Comparison of ENCODE assay signal across 25 mouse cellular contexts in the genomic region with DNA sequence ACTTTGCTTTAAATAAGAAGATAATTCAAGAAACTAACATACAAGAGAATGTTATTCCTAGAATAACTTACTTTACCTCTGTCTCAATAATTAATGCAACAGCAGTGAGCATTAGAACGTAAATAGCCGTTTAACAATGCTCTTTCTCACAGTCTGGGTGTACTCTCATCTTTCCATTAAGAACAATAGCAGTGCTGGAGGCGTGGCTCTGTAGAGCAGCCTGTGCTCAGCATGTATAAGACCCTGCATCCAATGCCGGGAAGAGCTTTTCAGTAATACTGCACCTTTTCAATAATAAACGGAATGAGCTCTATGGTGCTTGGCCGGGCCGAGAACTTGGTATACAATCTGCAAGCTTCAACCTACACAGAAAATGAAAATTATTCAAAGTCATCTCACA. TPM values are rescaled to one million over a fixed set of nuclear protein-coding genes. Genes with fewer than 3 reads are reported as not detected.
DNase-seq lines count a peak whose midpoint lies in the region; ATAC-seq and TF ChIP-seq lines count a peak whose summit lies in the region.
"Had no signal": no experiment of that assay in that cellular context is flagged by ENCODE, and none has a peak within 500 bp of the region (broad histone marks: within the 10 kb centered on the region; RNA-seq: fewer than 3 reads in every experiment).

No protein-coding gene starts in this region.

- no peak for TF ChIP-seq CTCF in brain, embryonic 14.5 days (IDR thresholded peaks at IDR 0.05; ENCODE audit: borderline replicate concordance, extremely low read depth, insufficient read depth, insufficient read length)
- no peak for TF ChIP-seq CTCF in hindbrain, postnatal 0 days (IDR thresholded peaks at IDR 0.05; ENCODE audit: low read depth)

- no peaks in the 10 kb centered on the region for H3K9me3 ChIP-seq in hindbrain, embryonic 11.5 days (ENCODE audit: control insufficient read depth, low read length)
- no peaks in the 10 kb centered on the region for H3K9me3 ChIP-seq in hindbrain, embryonic 10.5 days
- no peaks in the 10 kb centered on the region for H3K9me3 ChIP-seq in hindbrain, postnatal 0 days (ENCODE audit: low read length)
- H3K9me3 ChIP-seq: limb, embryonic 12.5 days; neural tube, embryonic 15.5 days had no signal

- no peak overlapping the region for H3K4me3 ChIP-seq in hindbrain, embryonic 11.5 days (ENCODE audit: low read depth, low read length)
- no peak overlapping the region for H3K4me3 ChIP-seq in hindbrain, embryonic 10.5 days
- no peak overlapping the region for H3K4me3 ChIP-seq in hindbrain, postnatal 0 days (ENCODE audit: low read length)
- H3K4me3 ChIP-seq: gastrocnemius, adult 2 months; limb, embryonic 12.5 days; neural tube, embryonic 15.5 days had no signal

- H3K27ac ChIP-seq in hindbrain, embryonic 11.5 days (ENCODE audit: low read depth, low read length), result no peak overlapping the region
- no peak overlapping the region for H3K27ac ChIP-seq in hindbrain, embryonic 10.5 days
- no peak overlapping the region for H3K27ac ChIP-seq in hindbrain, postnatal 0 days
- H3K27ac ChIP-seq: gastrocnemius, adult 2 months; limb, embryonic 12.5 days; neural tube, embryonic 15.5 days had no signal

- ATAC-seq in hindbrain, embryonic 11.5 days (ENCODE audit: low FRiP score), result no peak
- ATAC-seq in hindbrain, postnatal 0 days, result no peak
- ATAC-seq: inflammation-experienced regulatory T-cells, adult 6 months; liver, postnatal 0 days; lung, postnatal 0 days had no signal

- no peak overlapping the region for H3K9ac ChIP-seq in hindbrain, embryonic 11.5 days (ENCODE audit: low read depth, low read length)
- H3K9ac ChIP-seq in hindbrain, postnatal 0 days (replicated peaks; ENCODE audit: low read length), result no peak overlapping the region
- H3K9ac ChIP-seq: limb, embryonic 12.5 days; liver, postnatal 0 days; neural tube, embryonic 15.5 days had no signal

- no peak overlapping the region for H3K4me2 ChIP-seq in hindbrain, embryonic 11.5 days (replicated peaks; ENCODE audit: low read depth, low read length)
- H3K4me2 ChIP-seq in hindbrain, postnatal 0 days (ENCODE audit: low read depth, low read length), result no peak overlapping the region
- H3K4me2 ChIP-seq: limb, embryonic 12.5 days; liver, embryonic 11.5 days; neural tube, embryonic 15.5 days had no signal

- peak; percentile 33 for DNase-seq in hindbrain, embryonic 11.5 days (ENCODE audit: low spot score)
- no peak for DNase-seq in hindbrain, embryonic 10.5 days (ENCODE audit: low spot score)
- peak; percentile 52 for DNase-seq in R1 (ENCODE audit: low read depth, low spot score)
- peak; percentile 62 for DNase-seq in brain, embryonic 14.5 days (ENCODE audit: low read depth)
- DNase-seq in hindbrain, postnatal 0 days (ENCODE audit: low spot score), result peak; percentile 31
- DNase-seq in right cerebral cortex, postnatal 14 days, result no peak
- no peak for DNase-seq in lung, postnatal 14 days
- DNase-seq: adrenal gland, postnatal 25 days; cerebellum, adult 9-10 months; gastrocnemius, adult 2 months; kidney, adult 18-20 months; kidney, postnatal 4 days; liver, postnatal 0 days; right cerebral cortex, postnatal 25 days; thymus, postnatal 14 days had no signal

- no peak for TF ChIP-seq POLR2A in brain, embryonic 14.5 days (IDR thresholded peaks at IDR 0.05; ENCODE audit: borderline replicate concordance, extremely low read depth, insufficient read depth, insufficient read length, poor library complexity, severe bottlenecking)

- WGBS in hindbrain, embryonic 11.5 days, result 50% methylated on average over 7 of the region's 7 CpGs
- WGBS in hindbrain, embryonic 10.5 days, result 55% methylated on average over 7 of the region's 7 CpGs
- 22% methylated on average over 7 of the region's 7 CpGs for WGBS in hindbrain, postnatal 0 days

- H3K4me1 ChIP-seq in hindbrain, embryonic 11.5 days (replicated peaks; ENCODE audit: control insufficient read depth, insufficient read depth, low read length), result no peaks in the 10 kb centered on the region
- peaks cover 8% of the 10 kb centered on the region; the same call in 1 of the 2 replicates for H3K4me1 ChIP-seq in hindbrain, embryonic 10.5 days (replicated peaks)
- no peaks in the 10 kb centered on the region for H3K4me1 ChIP-seq in hindbrain, postnatal 0 days (ENCODE audit: insufficient read depth, low read length)
- H3K4me1 ChIP-seq: limb, embryonic 12.5 days; neural tube, embryonic 15.5 days had no signal

- no peaks in the 10 kb centered on the region for H3K36me3 ChIP-seq in hindbrain, embryonic 11.5 days (ENCODE audit: control insufficient read depth, insufficient read depth, low read length)
- no peaks in the 10 kb centered on the region for H3K36me3 ChIP-seq in hindbrain, embryonic 10.5 days
- H3K36me3 ChIP-seq in hindbrain, postnatal 0 days (ENCODE audit: insufficient read depth, low read length), result no peaks in the 10 kb centered on the region
- H3K36me3 ChIP-seq: limb, embryonic 12.5 days; neural tube, embryonic 15.5 days had no signal

- no peaks in the 10 kb centered on the region for H3K27me3 ChIP-seq in hindbrain, embryonic 11.5 days (ENCODE audit: control insufficient read depth, insufficient read depth, low read length)
- no peaks in the 10 kb centered on the region for H3K27me3 ChIP-seq in hindbrain, embryonic 10.5 days (ENCODE audit: insufficient read depth, poor library complexity, severe bottlenecking)
- no peaks in the 10 kb centered on the region for H3K27me3 ChIP-seq in hindbrain, postnatal 0 days (ENCODE audit: insufficient read depth, low read length)
- H3K27me3 ChIP-seq: limb, embryonic 12.5 days; neural tube, embryonic 15.5 days had no signal

RNA-seq across cellular contexts. Expression of a gene that starts 10.0 kb away (rescaled TPM):
- 0.42 and 1.1 TPM in 2 replicates for polyA plus RNA-seq in hindbrain, embryonic 11.5 days (2014; fragmentation: Nextera tagmentation; extraction: Ambion mirVana)
- polyA plus RNA-seq in hindbrain, embryonic 10.5 days (2016; fragmentation: Nextera tagmentation; extraction: Ambion mirVana), result 0.95 TPM in 1 of 2 replicates, not detected in the other
- not detected in 2 replicates for polyA plus RNA-seq in brain, embryonic 14.5 days (2012; rRNA removed)
- total RNA-seq in hindbrain, postnatal 0 days (2014; rRNA removed), result not detected in 2 replicates
- 1.2 TPM in 1 of 2 replicates, not detected in the other for polyA plus RNA-seq in hindbrain, postnatal 0 days (2015; fragmentation: Nextera tagmentation; extraction: Ambion mirVana)
- total RNA-seq: common myeloid progenitor, adult 5-6 weeks; gastrocnemius, postnatal 4 days; left cerebral cortex, postnatal 14 days had no signal
- polyA plus RNA-seq: C2C12; frontal cortex, adult 2 months; limb, embryonic 12.5 days had no signal

RNA-seq across cellular contexts. Expression of a gene that starts 10.2 kb away (rescaled TPM):
- polyA plus RNA-seq in hindbrain, embryonic 11.5 days (2014; fragmentation: Nextera tagmentation; extraction: Ambion mirVana), result 17.5 and 18.4 TPM in 2 replicates
- 14.0 and 14.3 TPM in 2 replicates for polyA plus RNA-seq in hindbrain, embryonic 10.5 days (2016; fragmentation: Nextera tagmentation; extraction: Ambion mirVana)
- 22.0 and 25.2 TPM in 2 replicates for polyA plus RNA-seq in brain, embryonic 14.5 days (2012; rRNA removed)
- 30.8 and 42.4 TPM in 2 replicates for total RNA-seq in hindbrain, postnatal 0 days (2014; rRNA removed)
- 22.4 and 24.5 TPM in 2 replicates for polyA plus RNA-seq in hindbrain, postnatal 0 days (2015; fragmentation: Nextera tagmentation; extraction: Ambion mirVana)

RNA-seq across cellular contexts. Expression of a gene that starts 10.4 kb away (rescaled TPM):
- polyA plus RNA-seq in hindbrain, embryonic 11.5 days (2014; fragmentation: Nextera tagmentation; extraction: Ambion mirVana), result 9.4 and 12.3 TPM in 2 replicates
- polyA plus RNA-seq in hindbrain, embryonic 10.5 days (2016; fragmentation: Nextera tagmentation; extraction: Ambion mirVana), result 8.2 and 8.8 TPM in 2 replicates
- polyA plus RNA-seq in brain, embryonic 14.5 days (2012; rRNA removed), result 8.6 and 8.7 TPM in 2 replicates
- total RNA-seq in hindbrain, postnatal 0 days (2014; rRNA removed), result 6.3 and 12.8 TPM in 2 replicates
- polyA plus RNA-seq in hindbrain, postnatal 0 days (2015; fragmentation: Nextera tagmentation; extraction: Ambion mirVana), result 10.9 and 11.3 TPM in 2 replicates

RNA-seq across cellular contexts. Expression of a gene that starts 39.5 kb away (rescaled TPM):
- polyA plus RNA-seq in hindbrain, embryonic 11.5 days (2014; fragmentation: Nextera tagmentation; extraction: Ambion mirVana), result 0.27 TPM in 1 of 2 replicates, not detected in the other
- polyA plus RNA-seq in hindbrain, embryonic 10.5 days (2016; fragmentation: Nextera tagmentation; extraction: Ambion mirVana), result 0.05 TPM in 1 of 2 replicates, not detected in the other
- polyA plus RNA-seq in brain, embryonic 14.5 days (2012; rRNA removed), result 0.16 TPM in 2 replicates
- total RNA-seq in hindbrain, postnatal 0 days (2014; rRNA removed), result 0.47 and 0.63 TPM in 2 replicates
- polyA plus RNA-seq in hindbrain, postnatal 0 days (2015; fragmentation: Nextera tagmentation; extraction: Ambion mirVana), result 0.79 and 0.80 TPM in 2 replicates
- total RNA-seq: adrenal gland, postnatal 25 days; common myeloid progenitor, adult 5-6 weeks had no signal
- polyA plus RNA-seq: C2C12 had no signal

Comparison
In these comparisons a context has a peak if more than half of its experiments do, and no peak if none do; other contexts are left out.
1. DNase-seq: peak in hindbrain, embryonic 11.5 days (single experiment), R1 (single experiment), brain, embryonic 14.5 days (single experiment) and hindbrain, postnatal 0 days (single experiment); none in hindbrain, embryonic 10.5 days (single experiment), right cerebral cortex, postnatal 14 days (single experiment) and lung, postnatal 14 days (single experiment).